Mouse (Mus musculus) forebrain, embryonic 15.5 days (tissue): ENCODE measurements at regions not wholly inside any gene's neighbourhood (a gene's known extent, or its start where the extent isn't known, plus 50 kb on each side); places are given as distances from the start of the nearest gene placed in this dataset.

ENCODE experiments used
- ATAC-seq: fragments of 200-750 bp; cut with Nextera tagmentation; replicated peaks from 2 replicates; pipeline ENCODE4 v1.8.0; 2017; ENCODE audit warnings: mild to moderate bottlenecking, moderate TSS enrichment, moderate library complexity
- H3K27ac ChIP-seq: fragments of 300-500 bp; sonication (generic); replicated peaks from 2 replicates; pipeline ENCODE4 v1.5.1; 2015; ENCODE audit warnings: mild to moderate bottlenecking, inconsistent platforms
- H3K27me3 ChIP-seq: fragments of 300-500 bp; sonication (generic); 2 replicates; pipeline ENCODE4 v1.6.1; 2015; ENCODE audit warnings: inconsistent platforms
- H3K36me3 ChIP-seq: fragments of 300-500 bp; sonication (generic); 2 replicates; pipeline ENCODE4 v1.6.1; 2015; ENCODE audit warnings: mild to moderate bottlenecking, inconsistent platforms
- H3K4me1 ChIP-seq: fragments of 300-500 bp; sonication (generic); 2 replicates; pipeline ENCODE4 v1.6.1; 2015; ENCODE audit warnings: inconsistent platforms
- H3K4me2 ChIP-seq: fragments of 300-500 bp; sonication (generic); replicated peaks from 2 replicates; pipeline ENCODE4 v1.6.1; 2015; ENCODE audit warnings: mild to moderate bottlenecking, inconsistent platforms
- H3K4me3 ChIP-seq: fragments of 300-500 bp; sonication (generic); 2 replicates; pipeline ENCODE4 v1.5.1; 2015; ENCODE audit warnings: mild to moderate bottlenecking, inconsistent platforms
- H3K9ac ChIP-seq: fragments of 300-500 bp; sonication (generic); replicated peaks from 2 replicates; pipeline ENCODE4 v1.6.1; 2015; ENCODE audit warnings: mild to moderate bottlenecking, inconsistent platforms
- H3K9me3 ChIP-seq: fragments of 300-500 bp; sonication (generic); 2 replicates; pipeline ENCODE4 v1.6.1; 2016; ENCODE audit warnings: inconsistent platforms
- WGBS: fragments of 180-500 bp; shearing (Covaris S2); methylation state at CpG from one replicate; pipeline ENCODE4 v1.1.7; 2015; ENCODE audit warnings: mixed read lengths; 5-methylcytosine and 5-hydroxymethylcytosine counted together

- Histone ChIP-seq H3K36me3 (no peaks in the 10 kb centered on the region), H3K4me1 (no peaks in the 10 kb centered on the region), H3K27me3 (no peaks in the 10 kb centered on the region), H3K4me3 (no peak overlapping the region), H3K4me2 (no peak overlapping the region), H3K9ac (no peak overlapping the region), H3K27ac (no peak overlapping the region), H3K9me3 (no peaks in the 10 kb centered on the region)
- no peak for ATAC-seq
Observed at GRCm38 (mm10) chr14:109457537-109458053, 543.6 kb upstream of the Slitrk1 start.

GRCm38 (mm10) chr14:109434205-109434604 lies 520.2 kb upstream of the Slitrk1 start:
- ATAC-seq, result no peak
- no peak overlapping the region for H3K4me3 ChIP-seq
- no peak overlapping the region for H3K27ac ChIP-seq
- no peaks in the 10 kb centered on the region for H3K27me3 ChIP-seq
- no peaks in the 10 kb centered on the region for H3K4me1 ChIP-seq
- H3K9ac ChIP-seq, result no peak overlapping the region
- no peak overlapping the region for H3K4me2 ChIP-seq
- H3K9me3 ChIP-seq, result no peaks in the 10 kb centered on the region
- H3K36me3 ChIP-seq, result no peaks in the 10 kb centered on the region

GRCm38 (mm10) chr14:109432893-109433524 lies 519.1 kb upstream of the Slitrk1 start:
- H3K4me2 ChIP-seq, result no peak overlapping the region
- no peak overlapping the region for H3K27ac ChIP-seq
- H3K4me3 ChIP-seq, result no peak overlapping the region
- no peak overlapping the region for H3K9ac ChIP-seq
- no peaks in the 10 kb centered on the region for H3K9me3 ChIP-seq
- no peaks in the 10 kb centered on the region for H3K36me3 ChIP-seq
- H3K4me1 ChIP-seq, result no peaks in the 10 kb centered on the region
- H3K27me3 ChIP-seq, result no peaks in the 10 kb centered on the region
- WGBS, result 27% methylated on average over 3 of the region's 3 CpGs
- ATAC-seq, result peak; percentile 71
